Mouse (Mus musculus) 3T3-L1 (cell line): Measurements from ENCODE around the gene Tprg.

ENCODE experiments used
- DNase-seq: peaks from one replicate; pipeline ENCODE4 v3.0.0-alpha.2; 2015; ENCODE audit warnings: low read depth, low spot score

Tprg gene

GRCm38 (mm10) chr16:25424915-25425314 is 138.3 kb downstream of the Tprg start:
- no peak for DNase-seq

DNA sequence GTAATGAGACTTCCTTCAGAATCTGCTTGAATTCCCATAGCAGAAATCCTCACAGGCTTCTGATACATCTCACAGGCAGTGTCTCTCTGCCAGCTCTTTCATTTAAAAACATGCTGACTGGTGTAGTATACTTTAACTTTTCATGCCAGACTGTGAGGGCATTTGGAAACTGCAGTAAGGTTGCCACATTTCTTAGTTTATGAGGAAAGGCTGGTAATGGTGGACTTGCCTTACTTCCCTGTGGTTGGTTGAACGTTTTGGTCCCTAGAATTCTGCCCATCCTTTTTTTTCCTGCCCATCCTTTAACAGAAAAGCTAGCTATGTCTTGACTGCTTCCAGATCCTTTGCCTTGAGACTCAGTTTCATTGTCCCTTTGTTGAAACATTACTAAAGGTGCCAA is 138.8 kb downstream of the Tprg start:
- peak; percentile 49 for DNase-seq

DNA sequence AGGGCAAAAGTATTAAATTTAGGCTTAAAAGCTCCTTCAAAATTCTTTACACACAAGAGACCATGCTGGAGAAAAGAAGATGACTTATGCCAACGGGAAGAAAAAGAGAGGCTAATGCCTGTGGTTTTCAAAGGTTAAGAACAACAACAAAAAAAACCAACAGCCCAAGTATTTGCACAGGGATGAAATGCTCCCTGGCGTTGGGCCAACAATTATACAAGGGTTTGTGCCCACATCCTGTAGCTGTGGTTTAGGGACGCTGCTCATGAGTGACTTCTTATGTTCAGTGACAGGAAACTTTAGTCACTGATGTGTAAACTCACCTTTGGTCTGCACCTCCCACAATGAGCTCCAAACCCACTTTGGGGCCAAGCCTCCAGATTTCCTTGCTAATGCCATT is 139.6 kb downstream of the Tprg start:
- DNase-seq = peak; percentile 98

DNA sequence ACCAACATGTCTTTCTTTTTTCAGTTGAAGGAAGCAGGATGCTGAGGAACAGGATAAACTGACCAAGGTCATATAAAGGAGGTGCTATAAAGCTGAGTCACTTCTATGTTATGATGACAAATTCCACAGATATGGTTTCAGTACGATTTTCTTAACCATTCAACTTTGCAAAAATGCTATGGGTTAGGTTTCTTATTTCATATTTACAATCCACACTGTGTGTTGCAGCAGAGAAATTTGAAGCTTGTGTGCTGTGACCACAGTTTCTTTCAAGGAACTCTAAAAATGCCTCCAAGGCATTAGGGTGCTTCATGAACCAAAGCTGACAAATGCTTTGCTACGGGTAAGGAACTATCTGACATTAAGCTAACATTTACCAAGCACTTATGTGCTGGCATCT is 153.4 kb downstream of the Tprg start:
- DNase-seq = peak; percentile 93

DNA sequence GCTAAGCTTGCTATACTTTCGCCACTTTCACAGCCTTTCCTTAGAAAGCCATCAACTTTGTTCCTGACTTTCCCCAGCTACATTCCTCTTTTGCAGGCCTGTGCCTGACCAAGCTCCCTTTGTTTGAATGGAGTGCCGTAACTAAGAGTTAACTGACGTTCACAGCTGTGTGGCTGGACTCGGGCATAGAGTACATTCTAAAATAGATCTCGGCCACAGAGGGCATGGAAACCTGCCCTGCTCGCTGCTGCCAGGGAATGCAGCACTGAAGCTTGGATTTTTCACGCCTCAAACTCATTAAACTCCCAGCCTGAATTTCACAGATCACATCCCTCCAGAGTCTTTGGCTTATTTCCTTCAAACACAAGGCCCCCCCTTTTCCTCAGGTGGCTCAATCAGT is 159.0 kb downstream of the Tprg start:
- DNase-seq = no peak

DNA sequence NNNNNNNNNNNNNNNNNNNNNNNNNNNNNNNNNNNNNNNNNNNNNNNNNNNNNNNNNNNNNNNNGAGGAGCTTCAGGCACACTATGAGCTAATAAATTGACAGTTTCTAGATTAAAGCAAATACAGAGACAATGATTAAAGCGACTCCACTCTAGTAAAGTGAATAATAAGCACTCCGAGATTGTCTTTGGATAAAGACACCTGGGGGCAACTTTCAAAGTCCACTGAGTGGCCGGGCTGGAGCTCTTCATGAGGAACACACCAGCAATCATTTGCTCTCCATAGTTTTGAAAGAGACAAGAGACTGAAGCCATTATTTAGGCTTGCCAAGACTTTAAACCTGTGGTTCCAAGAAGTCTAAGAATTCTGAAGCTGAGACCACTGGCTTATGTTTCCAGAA is 164.9 kb downstream of the Tprg start:
- DNase-seq = no peak

- DNase-seq = no peak
Measured at GRCm38 (mm10) chr16:25464732-25465131, 178.1 kb downstream of the Tprg start.

DNA sequence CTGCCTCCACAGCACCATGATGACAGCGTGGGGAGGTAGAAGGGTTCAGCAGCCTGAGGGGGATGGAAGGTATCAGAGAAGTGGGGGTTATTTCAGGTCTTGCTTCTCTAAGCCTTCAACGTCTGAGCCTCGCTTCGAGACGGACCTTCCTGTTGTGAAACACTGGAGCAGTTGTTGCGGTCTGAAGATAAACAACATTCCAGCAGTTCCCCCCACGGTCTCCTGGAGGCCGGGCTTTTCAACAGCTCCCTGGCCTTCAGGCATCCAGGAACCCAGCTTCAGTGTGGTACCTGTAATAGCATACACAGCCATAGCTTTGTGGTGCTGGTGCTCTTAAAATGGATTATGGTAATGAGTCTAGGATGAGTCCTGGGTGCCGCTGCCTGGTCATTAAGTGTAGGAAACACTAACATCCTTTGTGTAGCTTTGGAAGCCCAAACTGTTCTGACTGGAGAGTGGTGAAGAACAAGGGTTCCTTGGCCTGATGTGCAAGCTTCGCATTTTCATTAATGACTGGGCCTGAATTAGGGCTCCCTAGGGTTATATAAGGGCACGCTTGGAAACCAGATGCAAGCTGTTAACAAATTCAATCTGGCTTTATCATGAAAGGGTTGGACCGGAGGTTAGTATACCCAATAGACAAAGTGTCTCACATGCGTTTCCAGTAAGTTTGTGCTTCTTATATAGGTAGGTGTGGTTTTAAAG is 179.0 kb downstream of the Tprg start:
- DNase-seq = no peak

- DNase-seq = peak; percentile 78
Measured at GRCm38 (mm10) chr16:25468040-25468439, 181.4 kb downstream of the Tprg start.

DNA sequence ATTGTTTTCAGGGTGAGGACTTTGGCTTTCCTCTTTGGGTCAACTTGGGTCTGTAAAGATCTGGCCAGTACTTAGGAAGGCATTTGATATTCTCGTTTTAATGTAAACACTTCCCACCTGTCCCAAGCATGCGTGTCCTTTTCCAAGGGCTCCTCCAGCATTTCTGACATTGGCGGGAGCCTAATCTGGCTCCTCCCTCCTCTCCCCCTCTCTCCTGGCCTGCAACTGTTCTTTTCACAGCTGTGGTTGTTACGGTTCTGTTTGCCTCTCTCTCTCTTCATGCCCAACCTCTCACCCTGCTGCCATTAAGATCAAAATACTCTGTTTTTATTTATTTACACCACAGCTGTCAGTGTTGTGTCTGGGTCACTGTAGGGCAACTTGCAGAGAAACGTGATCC is 182.0 kb downstream of the Tprg start:
- DNase-seq = no peak
